Mouse (Mus musculus) layer of hippocampus, postnatal 25 days (tissue): ENCODE data around the gene Msto1. TPM values are rescaled to one million over a fixed set of nuclear protein-coding genes. Genes with fewer than 3 reads are reported as not detected.
"Not testable (repeated sequence)": the region's sequence is repeated elsewhere in the genome, so short reads cannot be mapped to it uniquely, and the experiment has no call there.

Source experiments
- DNase-seq, 2 experiments: peaks; one replicate each; pipeline ENCODE4 v3.0.0; 2022; ENCODE audit warnings: mixed read lengths in 2 of 2, low spot score in 1 of 2; ENCODE audit errors: extremely low spot score in 1 of 2
- total RNA-seq, 2 experiments: library from RNA; stranded (reverse); gene quantifications; 2 replicates each; pipeline ENCODE4 v1.2.3; 2021

Msto1 gene
- total RNA-seq, 2 experiments from 2014 or later, result 24.6 to 27.1 TPM

DNA sequence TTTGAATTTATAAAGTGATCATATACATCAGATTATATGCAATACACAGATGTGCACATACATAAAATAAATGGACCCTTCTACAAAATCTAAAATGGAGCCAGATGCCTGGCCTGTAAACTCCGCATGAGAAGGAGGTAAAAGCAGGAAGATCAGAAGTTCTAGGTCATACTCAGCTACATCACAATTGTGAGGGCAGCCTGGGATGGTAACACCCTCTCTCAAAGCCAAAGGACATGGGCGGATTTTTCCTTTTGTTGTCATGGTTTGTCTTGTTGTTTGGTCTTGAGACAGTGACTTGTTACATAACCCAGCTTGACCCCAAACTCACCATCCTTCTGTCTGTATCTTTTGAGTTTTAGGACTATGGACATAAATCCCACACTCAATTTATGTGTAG is 8.1 kb downstream of the Msto1 start:
- no peak for DNase-seq

DNA sequence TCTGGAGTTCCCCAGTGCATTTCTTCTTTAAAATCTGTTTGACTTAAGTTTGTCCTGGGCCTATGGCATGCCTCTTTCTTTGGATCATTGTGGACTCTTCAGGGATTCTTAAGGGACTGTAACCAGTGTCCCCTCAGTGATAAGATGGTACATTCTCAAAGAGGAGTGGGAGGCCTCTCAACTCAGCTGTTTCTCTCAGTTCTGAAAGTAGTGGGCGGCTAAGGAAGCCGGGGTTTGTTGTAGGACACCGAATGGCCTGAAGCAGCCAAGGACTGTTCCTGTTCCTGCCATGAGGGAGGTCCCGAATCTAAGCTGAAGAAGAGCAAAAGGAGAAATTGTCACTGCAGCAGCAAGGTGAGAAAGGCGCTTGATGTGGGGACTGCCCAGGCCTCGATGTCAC is 8.6 kb downstream of the Msto1 start:
- no peak for DNase-seq

DNA sequence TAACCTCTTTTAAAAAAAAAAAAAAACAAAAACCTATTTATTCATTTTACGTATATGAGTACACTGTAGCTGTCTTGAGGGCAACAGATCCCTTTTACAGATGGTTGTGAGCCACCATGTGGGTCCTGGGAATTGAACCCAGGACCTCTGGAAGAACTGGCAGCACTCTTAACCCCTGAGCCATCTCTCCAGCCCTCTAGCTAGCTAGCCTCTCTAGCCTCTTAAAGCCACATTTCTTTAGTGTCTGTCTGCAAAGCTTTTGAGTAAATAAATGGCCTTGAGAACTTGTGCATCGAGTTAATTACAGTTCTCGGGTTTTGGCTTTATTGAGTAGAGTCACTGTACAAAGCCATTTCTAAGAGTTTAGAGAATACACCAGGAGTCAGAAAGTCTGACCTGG is 9.0 kb downstream of the Msto1 start:
- no peak for DNase-seq

- DNase-seq, result not testable (repeated sequence)
Observed at GRCm38 (mm10) chr3:88893011-88893410, 20.8 kb downstream of the Msto1 start.

- DNase-seq, result not testable (repeated sequence)
Observed at GRCm38 (mm10) chr3:88882536-88882935, 31.3 kb downstream of the Msto1 start.

DNA sequence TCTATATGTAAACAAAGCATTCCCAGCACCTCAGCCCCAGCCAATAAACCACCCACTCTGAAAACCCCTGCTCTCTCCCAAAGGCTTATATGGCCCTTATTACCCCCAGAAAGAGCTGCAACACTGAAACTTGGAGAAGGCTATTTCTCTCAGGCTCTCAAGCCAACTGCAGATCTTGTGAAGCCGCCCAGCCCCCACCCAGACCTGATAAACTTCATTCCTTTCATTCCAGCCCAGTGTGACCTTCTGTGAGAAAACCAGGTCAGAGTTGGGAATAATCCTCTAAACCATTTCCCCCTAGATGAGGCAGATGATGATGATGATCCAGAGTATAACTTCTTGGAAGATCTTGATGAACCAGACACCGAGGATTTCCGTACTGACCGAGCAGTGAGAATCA is 45.4 kb downstream of the Msto1 start:
- not testable (repeated sequence) for DNase-seq

GRCm38 (mm10) chr3:88867177-88867576 is 46.6 kb downstream of the Msto1 start:
- DNase-seq, result not testable (repeated sequence)

- not testable (repeated sequence) for DNase-seq
Observed at GRCm38 (mm10) chr3:88866735-88867134, 47.1 kb downstream of the Msto1 start.

DNA sequence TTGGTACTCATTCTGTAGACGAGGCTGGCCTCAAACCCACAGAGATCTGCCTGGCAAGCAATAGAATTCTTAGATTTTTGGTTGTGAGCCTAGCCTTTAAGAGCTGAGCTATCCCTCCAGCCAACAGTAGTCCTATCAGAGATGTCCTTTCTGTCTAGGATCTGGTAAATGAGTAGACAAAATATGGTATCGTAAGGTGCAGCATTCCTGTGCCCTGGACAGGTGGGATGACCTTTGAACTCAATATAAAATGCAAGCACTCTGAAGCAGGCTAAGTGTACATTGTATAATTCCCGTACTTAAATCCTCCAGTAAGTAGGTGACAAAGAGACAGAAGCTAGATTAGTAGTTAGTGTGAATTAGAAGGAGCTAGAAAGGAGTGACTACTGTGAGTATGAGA is 51.7 kb downstream of the Msto1 start:
- DNase-seq, result no peak

DNA sequence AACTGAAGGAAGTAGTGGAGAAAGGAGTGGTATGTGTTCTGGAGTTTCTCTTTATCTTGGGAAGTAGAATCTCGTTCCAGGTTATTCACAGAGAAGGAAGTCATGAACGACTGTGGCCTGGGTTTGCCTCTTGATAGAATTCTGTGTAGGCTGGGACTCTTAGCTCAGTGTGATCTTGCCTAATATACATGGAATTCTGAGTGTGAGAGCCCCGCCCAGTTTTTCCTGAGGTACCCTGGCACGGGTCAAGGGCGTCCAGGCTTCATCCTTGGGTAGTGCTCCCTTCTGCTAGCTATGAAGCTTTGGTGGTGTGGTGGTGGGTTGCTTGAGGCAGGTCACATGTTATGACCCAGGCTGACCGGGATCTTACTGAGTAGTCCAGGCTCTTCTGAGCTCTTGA is 58.0 kb downstream of the Msto1 start:
- no peak for DNase-seq

Other genes with a start within 250 kb of the Msto1 start
- 10 to 100 TPM; 46.3 to 53.9 TPM for gene Khdc4, start 228.2 kb downstream of the Msto1 start, total RNA-seq
- 10 to 100 TPM; 45.3 to 46.9 TPM for gene Rit1, start 197.2 kb downstream of the Msto1 start, total RNA-seq
- gene Syt11, start 138.8 kb downstream of the Msto1 start, total RNA-seq, result 100 to 1,000 TPM; 502 to 559 TPM
- 10 to 100 TPM; 39.8 to 46.4 TPM for gene Gon4l, start 78.8 kb downstream of the Msto1 start, total RNA-seq
- gene Ash1l, start 36.6 kb upstream of the Msto1 start, total RNA-seq, result 10 to 100 TPM; 70.5 to 82.0 TPM
- 100 to 1,000 TPM; 102 to 116 TPM for gene Dap3, start 37.2 kb upstream of the Msto1 start, total RNA-seq
- gene Rusc1, start 179.3 kb upstream of the Msto1 start, total RNA-seq, result 100 to 1,000 TPM; 132 to 145 TPM
- gene Gm43738, start 187.1 kb upstream of the Msto1 start, total RNA-seq, result not detected
- 10 to 100 TPM; 86.4 to 99.0 TPM for gene Fdps, start 188.0 kb upstream of the Msto1 start, total RNA-seq
- not detected for gene Pklr, start 222.1 kb upstream of the Msto1 start, total RNA-seq
- gene Hcn3, start 246.2 kb upstream of the Msto1 start, total RNA-seq, result 10 to 100 TPM; 10.7 to 16.7 TPM